Mouse (Mus musculus) c-Kit-positive CD71-positive TER-119-negative erythroid progenitor cells, embryonic 14.5 days (primary cell): ENCODE data around the gene Dis3.
"Not testable (repeated sequence)": the region's sequence is repeated elsewhere in the genome, so short reads cannot be mapped to it uniquely, and the experiment has no call there.

Experiments
- DNase-seq: peaks from one replicate; pipeline ENCODE4 v3.0.0-alpha.2; 2013; ENCODE audit warnings: low read depth

Gene Dis3

GRCm38 (mm10) chr14:99060616-99061015 lies 39.0 kb downstream of the Dis3 start:
- DNase-seq = no peak

- DNase-seq = no peak
Observed at GRCm38 (mm10) chr14:99058959-99059586, 40.5 kb downstream of the Dis3 start.

- peak; percentile 44 for DNase-seq
Observed at GRCm38 (mm10) chr14:99046782-99047181, 52.8 kb downstream of the Dis3 start.

- DNase-seq = peak; percentile 89
Observed at GRCm38 (mm10) chr14:99046031-99046781, 53.4 kb downstream of the Dis3 start, which contains the start of the genes Mzt1 and Bora. Gene Mzt1 (minus strand): TSS chr14:99046134. Gene Bora (plus strand): TSS chr14:99046222.

- DNase-seq = no peak
Observed at GRCm38 (mm10) chr14:99045378-99046030, 54.1 kb downstream of the Dis3 start.

- DNase-seq = peak; percentile 54
Observed at GRCm38 (mm10) chr14:99044718-99045117, 54.9 kb downstream of the Dis3 start.

GRCm38 (mm10) chr14:99044096-99044495 lies 55.5 kb downstream of the Dis3 start:
- DNase-seq = no peak

GRCm38 (mm10) chr14:99043499-99043898 lies 56.1 kb downstream of the Dis3 start:
- DNase-seq = no peak

- DNase-seq = no peak
Observed at GRCm38 (mm10) chr14:99041416-99041815, 58.2 kb downstream of the Dis3 start.

- DNase-seq = not testable (repeated sequence)
Observed at GRCm38 (mm10) chr14:99039308-99039707, 60.3 kb downstream of the Dis3 start.

GRCm38 (mm10) chr14:99037703-99038102 lies 61.9 kb downstream of the Dis3 start:
- DNase-seq = no peak

- no peak for DNase-seq
Observed at GRCm38 (mm10) chr14:99036039-99036438, 63.5 kb downstream of the Dis3 start.

GRCm38 (mm10) chr14:99034851-99035250 lies 64.7 kb downstream of the Dis3 start:
- DNase-seq = not testable (repeated sequence)

- DNase-seq = no peak
Observed at GRCm38 (mm10) chr14:99032596-99032995, 67.0 kb downstream of the Dis3 start.

GRCm38 (mm10) chr14:99031337-99031873 lies 68.2 kb downstream of the Dis3 start:
- no peak for DNase-seq

GRCm38 (mm10) chr14:99029987-99030386 lies 69.6 kb downstream of the Dis3 start:
- DNase-seq = no peak
